Mouse (Mus musculus) embryonic facial prominence, embryonic 10.5 days (tissue): ENCODE results near the gene Pitpnm1. TPM values are rescaled to one million over a fixed set of nuclear protein-coding genes. Genes with fewer than 3 reads are reported as not detected.
"Not testable (repeated sequence)": the region's sequence is repeated elsewhere in the genome, so short reads cannot be mapped to it uniquely, and the experiment has no call there.

ENCODE experiments used
- DNase-seq: peaks from one replicate; pipeline ENCODE4 v3.0.0-alpha.2; 2017; ENCODE audit warnings: low spot score
- H3K27ac ChIP-seq: fragments of 300-500 bp; sonication (generic); replicated peaks from 2 replicates; pipeline ENCODE4 v1.5.1; 2016; ENCODE audit warnings: mild to moderate bottlenecking
- H3K27me3 ChIP-seq: fragments of 300-500 bp; sonication (generic); replicated peaks from 2 replicates; pipeline ENCODE4 v1.6.1; 2016; ENCODE audit warnings: low read depth, mild to moderate bottlenecking; ENCODE audit not compliant: poor library complexity, severe bottlenecking
- H3K36me3 ChIP-seq: fragments of 300-500 bp; sonication (generic); replicated peaks from 2 replicates; pipeline ENCODE4 v1.6.1; 2016; ENCODE audit warnings: mild to moderate bottlenecking, moderate library complexity
- H3K4me1 ChIP-seq: fragments of 300-500 bp; sonication (generic); 2 replicates; pipeline ENCODE4 v1.6.1; 2016
- H3K4me3 ChIP-seq: fragments of 300-500 bp; sonication (generic); 2 replicates; pipeline ENCODE4 v1.5.1; 2016; ENCODE audit warnings: mild to moderate bottlenecking, moderate library complexity
- H3K9me3 ChIP-seq: fragments of 300-500 bp; sonication (generic); 2 replicates; pipeline ENCODE4 v1.6.1; 2016; ENCODE audit warnings: mild to moderate bottlenecking
- WGBS: fragments of 180-500 bp; shearing (Covaris S2); methylation state at CpG from one replicate; pipeline ENCODE4 v1.1.7; 2016; 5-methylcytosine and 5-hydroxymethylcytosine counted together
- polyA plus RNA-seq: library from polyadenylated mRNA; unstranded; fragments of >200 nt; fragmentation: Nextera tagmentation; extraction: Ambion mirVana; gene quantifications from 2 replicates; pipeline ENCODE4 v1.2.1, GENCODE M21; 2016

Pitpnm1 gene
- polyA plus RNA-seq, 1 experiment from 2014 or later: 11.0 TPM

DNA sequence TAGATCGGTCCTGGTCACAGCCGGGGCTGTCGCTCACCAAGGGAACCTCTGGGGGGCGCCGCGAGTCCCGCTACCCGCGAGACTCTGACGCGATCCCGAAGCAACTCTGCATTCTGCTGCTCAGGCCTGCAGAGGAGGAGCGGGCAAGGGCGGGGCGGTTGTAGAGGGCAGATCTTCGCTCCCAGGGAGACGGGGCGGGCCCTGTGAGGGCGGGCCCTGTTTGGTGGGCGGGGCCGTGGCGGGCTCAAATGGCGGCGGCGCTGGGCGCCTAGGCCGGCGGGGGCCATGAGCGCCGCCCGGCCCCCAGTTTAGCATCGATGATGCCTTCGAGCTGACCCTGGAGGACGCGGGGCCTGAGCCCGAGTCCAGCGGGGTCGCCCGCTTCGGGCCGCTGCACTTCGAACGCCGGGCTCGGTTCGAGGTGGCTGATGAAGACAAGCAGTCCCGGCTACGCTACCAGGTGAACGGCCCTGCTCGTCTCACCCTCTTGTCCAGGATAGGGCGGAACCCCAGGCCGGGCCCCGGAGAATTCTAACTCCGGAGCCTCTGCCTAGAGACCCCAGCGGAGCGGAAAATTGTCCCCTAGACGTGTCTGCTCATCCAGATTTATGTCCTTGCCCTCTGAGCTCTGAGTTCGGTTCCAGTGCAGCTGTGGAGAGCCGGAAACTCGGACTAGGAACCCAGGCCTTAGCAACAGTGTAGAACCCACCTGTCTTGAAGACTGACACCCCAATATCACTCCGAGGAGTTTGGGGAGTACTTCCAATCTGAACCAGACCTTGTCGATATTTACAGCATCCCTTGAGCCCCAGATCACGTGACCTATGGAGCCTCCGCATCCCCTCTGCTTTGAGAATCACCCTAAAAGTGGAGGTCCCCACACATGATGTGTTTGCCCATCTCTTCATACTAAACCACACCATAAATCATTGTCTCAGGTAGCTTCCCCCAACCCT lies 26.2 kb downstream of the Pitpnm1 start, which contains the start of gene Aip:
Gene Aip, minus strand, starts transcription at position 118 of the 956 bp plus-strand sequence.
- 1% methylated on average over 64 of the region's 64 CpGs for WGBS
- DNase-seq: peak; percentile 99
- Histone ChIP-seq H3K27me3 (no peaks in the 10 kb centered on the region), H3K9me3 (no peaks in the 10 kb centered on the region), H3K36me3 (peaks cover 38% of the 10 kb centered on the region), H3K4me3 (peak within 1 kb of the TSS; percentile 74), H3K27ac (peak within 1 kb of the TSS; percentile 86), H3K4me1 (peaks cover 32% of the 10 kb centered on the region)

DNA sequence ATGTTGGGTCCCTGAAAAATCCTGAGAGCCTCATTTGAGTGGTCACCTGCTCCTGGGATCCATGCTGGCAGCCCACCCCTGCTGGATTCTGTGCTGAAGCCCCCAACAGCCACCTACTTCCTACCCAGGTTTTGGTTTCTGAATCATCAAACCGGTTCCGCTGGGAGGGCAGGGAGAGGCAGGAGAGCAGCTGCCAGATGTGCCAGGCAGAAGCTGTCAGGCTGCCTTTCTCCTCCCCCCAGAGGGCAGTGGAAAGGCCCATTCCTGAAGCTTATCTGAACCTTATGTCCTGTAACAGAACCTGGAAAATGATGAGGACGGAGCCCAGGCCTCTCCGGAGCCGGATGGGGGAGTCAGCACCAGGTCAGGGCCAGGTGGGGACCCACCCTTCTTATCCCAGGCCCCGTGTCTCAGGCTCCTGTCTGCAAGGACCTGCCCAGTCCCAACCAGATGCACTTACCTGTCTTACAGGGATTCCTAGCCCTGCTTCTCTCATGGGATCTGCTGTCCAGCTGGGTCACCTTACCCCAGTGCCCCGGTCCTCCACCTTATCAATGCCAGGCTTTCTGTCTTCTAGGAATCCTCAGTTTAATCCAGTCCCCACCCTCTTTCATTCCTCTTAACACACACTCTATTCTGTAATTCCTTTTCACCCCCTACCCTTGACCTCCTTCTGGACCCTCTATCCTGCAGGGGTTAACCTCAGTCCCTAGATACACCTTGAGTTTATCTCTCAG lies 27.1 kb downstream of the Pitpnm1 start:
- Histone ChIP-seq H3K27ac (peak overlapping the region; percentile 86; the same call in 1 of the 2 replicates), H3K36me3 (peaks cover 47% of the 10 kb centered on the region), H3K9me3 (no peaks in the 10 kb centered on the region), H3K4me3 (peak overlapping the region; percentile 74), H3K4me1 (peaks cover 31% of the 10 kb centered on the region), H3K27me3 (no peaks in the 10 kb centered on the region)
- DNase-seq: peak; percentile 22
- 62% methylated on average over 7 of the region's 7 CpGs for WGBS

DNA sequence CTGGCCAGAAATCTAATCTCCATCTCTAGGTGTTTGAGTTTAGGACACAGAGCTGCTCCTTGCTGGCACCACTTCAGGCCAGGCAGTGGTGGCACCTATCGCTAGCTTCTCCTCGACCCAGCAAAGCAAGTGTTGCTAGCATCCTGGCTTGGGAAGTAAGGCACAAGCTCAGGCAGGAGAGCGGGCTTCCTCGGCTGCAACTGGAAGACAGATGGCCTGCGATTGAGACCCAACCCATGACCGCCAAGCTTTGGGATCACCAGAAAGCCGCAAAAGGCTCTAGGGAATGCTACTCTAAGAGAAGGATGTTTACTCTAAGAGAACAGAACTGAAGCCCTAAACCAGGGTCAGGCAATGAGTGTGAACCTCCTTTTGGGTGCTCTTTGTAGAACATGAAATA lies 29.7 kb downstream of the Pitpnm1 start:
- no peaks in the 10 kb centered on the region for H3K27me3 ChIP-seq
- WGBS: 93% methylated on average over 7 of the region's 7 CpGs
- DNase-seq: no peak
- H3K9me3 ChIP-seq: no peaks in the 10 kb centered on the region
- H3K36me3 ChIP-seq: peaks cover 65% of the 10 kb centered on the region
- no peak overlapping the region for H3K4me3 ChIP-seq
- no peak overlapping the region for H3K27ac ChIP-seq
- peaks cover 28% of the 10 kb centered on the region for H3K4me1 ChIP-seq

DNA sequence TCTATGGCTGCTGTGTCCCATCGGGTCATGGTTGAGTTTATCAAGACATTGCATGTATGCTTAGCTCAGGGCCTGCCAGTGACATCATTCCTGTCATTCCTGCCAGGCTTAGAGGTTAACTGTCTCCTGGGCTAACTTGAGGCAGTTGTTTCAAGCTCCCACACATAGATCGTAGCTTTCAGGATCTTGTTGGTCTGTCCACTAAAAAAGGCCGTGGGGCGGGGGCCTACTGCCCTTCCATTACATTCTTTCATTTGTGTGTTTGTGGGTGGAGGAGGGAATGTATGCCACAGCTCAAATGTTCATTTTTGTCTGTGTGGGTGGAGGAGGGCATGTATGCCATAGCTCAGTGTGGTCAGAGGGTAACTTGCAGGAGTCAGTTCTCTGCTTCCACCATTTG lies 30.3 kb downstream of the Pitpnm1 start:
- WGBS: 91% methylated on average over 4 of the region's 4 CpGs
- DNase-seq: no peak
- peaks cover 65% of the 10 kb centered on the region for H3K36me3 ChIP-seq

DNA sequence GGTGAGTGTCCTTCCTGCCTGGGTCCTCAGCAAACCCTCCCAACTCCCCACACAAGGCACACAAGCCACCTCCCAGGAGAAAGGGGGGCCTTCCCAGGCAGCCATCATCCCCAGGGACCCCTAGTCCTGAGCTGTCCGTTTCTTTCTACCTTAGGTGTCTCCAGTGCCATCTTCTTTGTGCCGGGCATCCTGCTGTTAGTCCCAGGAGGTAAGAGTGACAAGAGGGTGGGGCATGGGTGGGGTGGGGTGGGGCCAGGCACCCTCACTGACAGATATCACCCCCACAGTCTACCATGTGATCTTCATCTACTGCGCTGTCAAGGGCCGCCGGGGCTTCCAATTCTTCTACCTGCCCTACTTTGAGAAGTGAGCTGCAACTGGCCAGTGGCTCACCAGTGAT lies 31.3 kb downstream of the Pitpnm1 start:
- Histone ChIP-seq H3K27me3 (no peaks in the 10 kb centered on the region), H3K4me3 (no peak overlapping the region), H3K9me3 (no peaks in the 10 kb centered on the region), H3K36me3 (peaks cover 65% of the 10 kb centered on the region), H3K4me1 (peaks cover 16% of the 10 kb centered on the region), H3K27ac (no peak overlapping the region)
- 91% methylated on average over 5 of the region's 5 CpGs for whole genome bisulfite sequencing
- no peak for DNase-seq

More for the DNA sequence above, 30.3 kb downstream of the Pitpnm1 start:
- Histone ChIP-seq H3K9me3 (no peaks in the 10 kb centered on the region), H3K27me3 (no peaks in the 10 kb centered on the region), H3K4me1 (peaks cover 22% of the 10 kb centered on the region), H3K27ac (no peak overlapping the region), H3K4me3 (no peak overlapping the region)

DNA sequence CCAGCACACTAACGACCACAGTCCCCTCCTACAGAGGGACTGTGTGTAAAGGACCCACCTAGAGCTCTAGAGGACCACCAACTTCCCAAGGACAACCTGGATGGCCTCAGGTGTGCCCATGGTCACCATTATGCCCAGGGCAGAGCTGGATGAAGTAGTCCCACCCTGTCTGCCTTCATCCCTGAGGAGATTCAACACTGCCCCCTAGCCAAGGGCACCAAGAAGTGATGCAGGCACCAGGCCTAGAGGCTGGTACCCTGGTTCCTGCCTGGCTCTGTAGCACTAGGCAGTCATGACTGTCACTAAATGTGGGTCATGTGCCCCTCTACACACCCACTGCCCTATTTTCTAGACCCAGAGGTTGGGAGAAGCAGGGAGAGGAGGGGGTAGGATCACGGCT lies 32.0 kb downstream of the Pitpnm1 start:
- peaks cover 9% of the 10 kb centered on the region for H3K4me1 ChIP-seq
- no peaks in the 10 kb centered on the region for H3K27me3 ChIP-seq
- no peak overlapping the region for H3K27ac ChIP-seq
- H3K36me3 ChIP-seq: peaks cover 65% of the 10 kb centered on the region
- WGBS: 95% methylated on average over 2 of the region's 2 CpGs
- no peaks in the 10 kb centered on the region for H3K9me3 ChIP-seq
- DNase-seq: no peak
- no peak overlapping the region for H3K4me3 ChIP-seq

DNA sequence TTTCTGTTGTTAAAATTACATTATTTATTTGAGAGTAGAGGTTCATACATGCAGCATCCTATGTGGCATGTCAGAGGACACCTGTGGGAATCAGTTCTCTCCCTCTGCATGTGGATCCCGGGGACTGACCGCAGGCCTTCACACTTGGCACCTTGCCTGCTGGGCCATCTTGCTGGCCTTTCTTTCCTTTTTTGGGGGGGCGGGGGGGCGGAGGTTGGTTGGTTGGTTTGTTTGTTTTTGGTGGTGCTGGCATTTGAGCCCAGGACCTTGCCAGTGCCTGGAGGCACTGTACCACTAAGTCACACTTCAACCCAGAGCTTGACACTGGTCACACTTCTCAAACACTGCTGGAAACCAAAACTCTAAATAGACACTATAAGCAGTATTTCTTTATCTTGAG lies 34.6 kb downstream of the Pitpnm1 start:
- Histone ChIP-seq H3K27me3 (0 out of 2 replicates have a peak, but pooled peaks cover 3% of the 10 kb centered on the region), H3K4me3 (no peak overlapping the region), H3K4me1 (peaks cover 4% of the 10 kb centered on the region), H3K36me3 (peaks cover 44% of the 10 kb centered on the region), H3K27ac (no peak overlapping the region), H3K9me3 (no peaks in the 10 kb centered on the region)
- 91% methylated on average over 4 of the region's 4 CpGs for WGBS
- DNase-seq: no peak

DNA sequence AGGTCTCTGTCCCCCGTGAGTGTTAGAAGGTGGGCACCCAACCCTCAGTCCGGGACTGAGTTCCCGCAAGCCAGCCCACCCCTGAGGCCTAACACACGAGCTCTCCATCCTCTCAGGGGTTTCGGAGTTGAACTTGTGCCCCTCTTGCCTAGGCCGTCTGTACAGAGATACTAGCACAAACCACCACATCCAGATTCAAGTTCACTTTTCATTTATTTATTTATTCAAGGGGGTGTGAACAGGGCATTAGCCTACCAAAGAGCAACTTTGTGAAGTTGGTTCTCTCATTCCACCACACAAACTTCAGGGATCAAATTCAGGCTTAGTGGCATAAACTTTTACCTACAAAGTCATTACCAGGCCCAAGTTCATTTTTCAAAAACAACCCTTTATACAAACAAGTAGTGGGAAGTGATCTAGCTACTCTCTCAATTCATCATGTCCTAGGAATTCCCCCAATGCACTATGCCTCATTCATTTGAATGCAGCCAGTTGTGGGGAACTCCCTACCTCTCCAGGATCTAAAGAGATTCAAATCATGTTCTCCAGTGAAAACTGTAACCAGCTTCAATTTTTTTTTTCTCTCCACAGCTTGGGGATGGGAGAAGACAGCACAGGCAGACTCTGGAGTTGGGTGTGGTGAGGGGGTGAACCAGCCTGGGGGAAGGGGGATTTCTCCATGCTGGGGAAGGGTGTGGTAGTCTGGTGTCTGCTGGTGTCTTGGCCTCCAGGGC lies 35.6 kb downstream of the Pitpnm1 start:
- H3K36me3 ChIP-seq: peaks cover 34% of the 10 kb centered on the region
- H3K4me3 ChIP-seq, H3K27ac ChIP-seq, H3K9me3 ChIP-seq, H3K4me1 ChIP-seq, H3K27me3 ChIP-seq, DNase-seq: not testable (repeated sequence)
- WGBS: 84% methylated on average over 6 of the region's 6 CpGs

DNA sequence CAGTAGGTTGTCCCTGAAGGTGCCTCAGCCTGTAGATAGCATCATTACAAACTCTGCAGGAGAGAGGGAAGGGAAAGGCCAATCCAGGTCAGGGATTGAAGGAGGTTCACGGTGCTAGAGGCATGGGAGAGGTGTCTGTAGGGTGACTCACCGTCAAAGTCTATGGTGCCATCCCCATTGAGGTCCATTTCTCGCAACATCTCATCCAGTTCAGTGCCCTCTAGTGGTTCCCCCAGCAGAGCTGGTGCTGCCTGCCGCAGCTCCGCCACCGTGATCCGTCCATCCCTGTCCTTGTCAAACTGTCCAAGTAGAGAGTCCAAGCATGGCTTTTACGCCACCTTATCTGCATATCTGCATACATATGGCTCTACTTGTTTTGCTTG lies 36.2 kb downstream of the Pitpnm1 start:
- H3K36me3 ChIP-seq: peaks cover 28% of the 10 kb centered on the region
- not testable (repeated sequence) for H3K9me3 ChIP-seq, H3K4me3 ChIP-seq, H3K27ac ChIP-seq, H3K4me1 ChIP-seq, H3K27me3 ChIP-seq, DNase-seq
- WGBS: 19% methylated on average over 8 of the region's 8 CpGs

DNA sequence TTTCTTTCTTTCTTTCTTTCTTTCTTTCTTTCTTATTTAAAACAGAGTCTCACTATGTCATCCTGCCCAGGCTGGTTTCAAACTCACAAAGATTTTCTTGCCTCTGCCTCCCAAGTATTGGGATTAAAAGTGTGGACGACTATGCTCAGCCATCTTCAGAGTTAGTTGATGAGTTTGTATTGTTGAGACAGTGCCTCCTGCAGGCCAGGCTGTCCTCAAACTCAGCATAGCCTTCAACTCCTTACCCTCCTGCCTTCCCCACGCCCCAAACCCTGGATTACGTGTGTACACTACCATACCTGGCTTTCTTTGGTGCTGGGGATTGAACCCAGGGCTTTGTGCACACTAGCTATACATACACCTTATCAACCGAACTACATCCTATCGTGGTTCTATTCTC lies 36.7 kb downstream of the Pitpnm1 start:
- Histone ChIP-seq H3K4me3 (no peak overlapping the region), H3K27me3 (0 out of 2 replicates have a peak, but pooled peaks cover 3% of the 10 kb centered on the region), H3K9me3 (no peaks in the 10 kb centered on the region), H3K27ac (no peak overlapping the region), H3K36me3 (peaks cover 23% of the 10 kb centered on the region), H3K4me1 (peaks cover 8% of the 10 kb centered on the region)
- 80% methylated on average over 5 of the region's 5 CpGs for WGBS
- DNase-seq: no peak

DNA sequence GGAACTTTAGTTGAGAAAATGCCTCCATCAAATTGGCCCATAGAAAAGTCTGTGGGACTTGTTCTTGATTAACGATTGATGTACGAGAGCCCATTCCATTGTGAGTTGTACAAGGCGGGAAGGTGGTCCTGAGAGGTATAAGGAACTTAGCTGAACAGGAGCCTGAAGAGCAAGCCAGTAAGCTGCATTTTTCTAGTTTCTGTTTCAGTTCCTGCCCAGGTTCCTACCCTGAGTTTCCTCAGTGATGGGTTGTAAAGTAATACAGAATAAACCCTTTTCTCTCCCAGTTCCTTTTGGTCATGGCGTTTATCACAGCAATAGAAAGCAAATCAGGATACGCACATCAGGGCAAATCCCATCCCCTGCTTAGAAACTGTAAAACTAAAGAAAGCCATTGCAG lies 38.1 kb downstream of the Pitpnm1 start:
- H3K27me3 ChIP-seq: 0 out of 2 replicates have a peak, but pooled peaks cover 3% of the 10 kb centered on the region
- no peak for DNase-seq
- peaks cover 8% of the 10 kb centered on the region for H3K4me1 ChIP-seq
- H3K27ac ChIP-seq: no peak overlapping the region
- H3K4me3 ChIP-seq: no peak overlapping the region
- 89% methylated on average over 5 of the region's 5 CpGs for WGBS
- no peaks in the 10 kb centered on the region for H3K9me3 ChIP-seq
- H3K36me3 ChIP-seq: peaks cover 8% of the 10 kb centered on the region

DNA sequence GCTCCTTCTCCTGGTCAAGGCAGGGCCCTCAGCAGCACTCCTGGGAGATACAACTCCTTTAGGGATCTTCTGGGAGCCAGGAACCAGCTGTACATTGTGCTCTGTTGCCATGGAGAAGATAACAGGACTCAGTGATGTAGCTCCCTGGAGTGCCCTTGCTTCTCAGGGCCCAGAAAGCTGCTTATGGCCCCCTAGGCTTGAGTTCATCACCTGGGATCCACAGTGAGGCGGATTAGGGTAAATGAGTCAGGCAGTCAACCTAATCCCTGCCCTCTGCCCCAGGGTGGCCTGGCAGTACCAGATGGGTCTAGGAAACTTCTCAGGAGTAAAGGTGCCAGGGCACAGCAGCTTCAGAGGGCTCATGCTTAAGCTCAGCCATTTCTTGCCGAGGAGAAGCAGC lies 39.6 kb downstream of the Pitpnm1 start, which contains the start of gene Gpr152:
Gene Gpr152, plus strand, starts transcription at position 342 of the 400 bp plus-strand sequence.
- H3K9me3 ChIP-seq: no peaks in the 10 kb centered on the region
- no peaks in the 10 kb centered on the region for H3K36me3 ChIP-seq
- 73% methylated on average over 2 of the region's 2 CpGs for whole genome bisulfite sequencing
- no peak within 1 kb of the TSS for H3K4me3 ChIP-seq
- 0 out of 2 replicates have a peak, but pooled peaks cover 3% of the 10 kb centered on the region for H3K27me3 ChIP-seq
- DNase-seq: no peak
- H3K27ac ChIP-seq: 0 out of 2 replicates have a peak within 1 kb of the TSS, but pooled peaks have one; percentile 10
- H3K4me1 ChIP-seq: peaks cover 8% of the 10 kb centered on the region
